Mouse (Mus musculus) CD4-positive, CD25-positive, alpha-beta regulatory T cell, adult 4 months (primary cell): ENCODE measurements around the gene Clrn2. TPM values are rescaled to one million over a fixed set of nuclear protein-coding genes. Genes with fewer than 3 reads are reported as not detected.
"Not testable (repeated sequence)": the region's sequence is repeated elsewhere in the genome, so short reads cannot be mapped to it uniquely, and the experiment has no call there.

Experiments used
- ATAC-seq: one replicate; pipeline ENCODE4 v1.8.0; 2017
- polyA plus RNA-seq, 2 experiments: library from polyadenylated mRNA; unstranded; fragments of 100-300 nt; shearing (Covaris generic); gene quantifications; one replicate each; pipeline ENCODE4 v1.2.1; 2017

Clrn2 gene
- polyA plus RNA-seq = not detected

DNA sequence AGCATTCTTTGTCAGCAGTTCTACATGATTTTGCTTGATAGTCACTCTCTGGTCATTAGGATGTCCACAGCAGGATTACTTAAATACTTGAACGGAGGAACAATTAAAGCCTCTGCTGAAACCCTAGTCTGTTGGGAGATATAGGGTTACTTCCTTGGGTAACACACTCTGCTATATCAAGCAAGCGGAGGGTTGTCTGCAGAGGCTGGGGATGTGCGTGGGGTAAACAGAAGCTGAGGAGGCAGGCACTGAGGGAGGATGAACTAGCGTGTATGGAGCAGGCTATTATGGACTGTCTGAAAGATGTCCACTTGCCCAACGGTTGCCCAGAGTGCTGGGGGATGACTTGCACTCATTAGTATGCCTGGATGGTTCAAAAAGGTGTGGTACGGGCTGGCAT, at the start of gene Clrn2:
Gene Clrn2, plus strand, starts transcription at position 301 of the 400 bp plus-strand sequence.
- ATAC-seq = no peak

DNA sequence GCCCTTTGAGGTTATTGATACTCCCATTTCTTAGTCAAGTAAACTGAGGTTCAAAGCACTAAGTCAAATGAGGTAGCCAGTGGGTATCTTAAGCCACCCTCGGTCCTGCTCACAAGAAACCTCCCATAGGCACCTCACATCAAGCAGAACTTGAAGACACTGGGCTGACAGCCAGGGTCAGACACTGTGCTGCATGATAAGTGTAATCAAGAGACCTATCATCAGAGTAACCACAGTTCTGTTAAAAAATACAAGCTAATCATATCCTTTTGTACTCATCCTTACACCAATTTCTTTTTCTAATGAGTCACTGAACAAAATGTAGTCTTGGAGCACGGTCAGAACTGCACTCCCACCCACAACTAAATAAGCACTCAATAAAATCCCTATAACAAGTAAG, 47.4 kb upstream of the Clrn2 start:
- no peak for ATAC-seq

DNA sequence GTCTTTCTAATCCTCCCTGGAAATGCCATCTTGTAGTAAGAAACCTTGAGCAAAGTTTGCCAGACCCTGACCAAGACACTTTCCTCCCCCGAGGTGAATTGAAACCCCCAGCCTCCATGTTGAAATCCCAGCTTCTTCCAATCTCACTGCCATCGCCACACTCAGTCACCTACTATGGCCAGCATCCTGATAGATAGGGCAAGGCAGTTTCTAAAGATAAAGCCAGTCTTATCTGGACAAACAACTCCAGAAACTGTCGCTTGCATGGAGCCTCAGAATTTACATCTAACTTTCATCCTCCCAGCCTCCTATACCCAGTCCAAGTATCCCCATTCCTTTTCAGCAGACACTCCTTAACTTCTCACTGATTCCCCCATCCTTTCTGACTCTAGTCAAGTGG, 37.1 kb upstream of the Clrn2 start:
- no peak for ATAC-seq

DNA sequence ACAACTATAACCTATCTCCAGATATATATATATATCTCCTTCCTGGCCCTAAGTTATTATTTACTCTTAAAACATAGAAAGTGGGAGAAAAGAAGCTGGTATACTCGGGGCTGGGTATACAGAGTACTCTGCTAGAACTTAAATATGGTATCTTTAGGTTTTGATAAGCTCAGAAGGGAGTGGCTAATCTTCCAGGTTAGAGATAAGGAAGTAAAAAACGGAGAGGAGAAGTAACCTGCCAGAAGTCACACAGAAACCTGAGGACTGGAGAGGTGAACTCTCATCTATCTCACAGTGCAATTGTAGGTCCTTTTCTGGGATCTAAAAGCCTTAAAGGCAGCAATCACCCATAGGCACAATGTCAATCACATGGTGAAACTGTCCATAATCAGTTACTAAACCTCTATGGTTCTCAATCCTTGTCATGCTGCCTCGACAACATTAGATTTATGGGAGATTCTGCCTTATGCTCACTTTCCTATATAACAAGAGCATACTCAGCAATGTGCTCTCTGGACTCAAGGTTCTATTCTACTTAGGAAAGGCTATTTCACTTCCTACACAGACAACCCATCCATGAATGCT, 35.6 kb upstream of the Clrn2 start:
- ATAC-seq = no peak

DNA sequence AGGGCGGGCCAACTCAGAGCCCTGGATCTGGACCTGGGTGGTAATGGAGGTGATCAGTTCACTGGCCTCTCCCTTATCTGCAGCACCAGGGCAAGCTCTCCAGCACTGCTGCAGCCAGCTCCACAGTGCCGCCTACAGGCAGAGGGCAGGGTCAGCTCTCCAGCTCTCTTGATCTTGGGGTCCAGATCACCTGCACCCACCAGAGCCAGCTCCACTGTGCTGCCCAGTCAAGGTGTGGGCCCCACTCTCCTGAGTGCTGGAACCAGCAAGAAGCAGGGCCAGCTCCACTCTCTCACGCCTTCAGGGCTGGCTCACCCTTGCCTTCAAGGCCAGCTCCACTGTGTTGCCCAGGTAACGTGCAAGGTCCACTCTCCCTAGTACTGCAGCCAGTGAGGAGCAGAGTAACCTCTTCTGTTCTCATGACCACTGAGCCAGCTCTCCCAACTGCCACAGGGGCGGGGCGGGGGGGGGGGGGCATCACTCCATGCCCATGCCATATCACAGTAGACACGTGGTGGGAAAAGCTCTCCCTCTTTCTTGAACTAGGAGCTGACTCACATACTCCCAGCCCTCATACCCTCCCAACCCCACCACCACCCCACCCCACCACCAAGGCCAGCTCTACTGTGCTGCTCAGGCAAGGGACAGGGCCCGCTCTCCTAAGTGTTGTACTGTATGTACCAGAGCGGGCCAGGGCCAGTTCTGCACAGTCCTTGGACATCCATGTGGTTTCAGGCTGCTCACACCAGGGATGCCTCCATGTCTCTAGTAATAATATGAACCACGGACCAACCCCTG, 33.5 kb upstream of the Clrn2 start:
- ATAC-seq = no peak

DNA sequence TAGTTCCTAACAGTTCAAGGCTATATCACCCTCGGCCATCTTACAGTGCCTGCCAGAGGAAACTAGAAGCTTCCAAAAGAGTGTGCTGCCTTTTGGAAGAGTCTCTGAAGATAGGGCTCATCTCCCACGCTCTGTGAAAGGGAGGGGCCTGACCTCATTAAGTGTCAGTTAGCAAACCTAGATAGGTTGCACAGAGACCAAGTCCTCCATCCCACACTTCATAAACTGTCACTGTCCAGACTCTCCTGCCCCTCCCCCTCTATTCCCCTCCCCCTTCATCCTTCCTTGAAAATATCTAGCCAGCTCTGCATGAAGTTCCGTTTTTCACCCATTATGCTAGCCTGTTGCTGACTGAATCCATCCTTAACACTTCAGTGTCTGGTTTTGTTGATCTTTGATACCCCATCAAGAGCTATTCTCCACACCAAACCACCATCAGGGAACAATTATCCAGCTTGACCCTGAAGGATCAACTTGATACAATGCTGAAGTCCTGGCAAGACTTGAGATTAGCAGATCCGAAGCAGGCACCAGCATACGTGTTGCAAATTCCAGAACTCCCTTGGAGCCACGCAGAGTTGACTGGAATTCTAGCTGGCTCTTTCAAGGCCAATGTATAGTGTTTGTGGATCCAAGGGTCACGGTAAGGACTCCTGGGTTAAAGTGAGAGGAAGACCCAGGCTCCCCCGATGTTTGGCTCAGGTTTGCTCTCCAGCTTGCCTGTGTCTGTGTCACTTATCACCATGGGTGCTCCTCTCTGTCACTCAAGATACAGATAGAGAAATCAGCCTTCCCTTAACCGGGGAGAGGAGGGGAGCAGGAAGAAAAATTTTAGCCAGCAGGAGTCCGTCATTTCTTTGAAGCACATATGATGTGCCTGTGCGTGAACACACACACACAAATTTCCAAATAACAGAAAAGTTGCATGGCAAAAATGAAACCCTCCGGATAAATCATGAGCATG, 31.4 kb upstream of the Clrn2 start:
- ATAC-seq = no peak

DNA sequence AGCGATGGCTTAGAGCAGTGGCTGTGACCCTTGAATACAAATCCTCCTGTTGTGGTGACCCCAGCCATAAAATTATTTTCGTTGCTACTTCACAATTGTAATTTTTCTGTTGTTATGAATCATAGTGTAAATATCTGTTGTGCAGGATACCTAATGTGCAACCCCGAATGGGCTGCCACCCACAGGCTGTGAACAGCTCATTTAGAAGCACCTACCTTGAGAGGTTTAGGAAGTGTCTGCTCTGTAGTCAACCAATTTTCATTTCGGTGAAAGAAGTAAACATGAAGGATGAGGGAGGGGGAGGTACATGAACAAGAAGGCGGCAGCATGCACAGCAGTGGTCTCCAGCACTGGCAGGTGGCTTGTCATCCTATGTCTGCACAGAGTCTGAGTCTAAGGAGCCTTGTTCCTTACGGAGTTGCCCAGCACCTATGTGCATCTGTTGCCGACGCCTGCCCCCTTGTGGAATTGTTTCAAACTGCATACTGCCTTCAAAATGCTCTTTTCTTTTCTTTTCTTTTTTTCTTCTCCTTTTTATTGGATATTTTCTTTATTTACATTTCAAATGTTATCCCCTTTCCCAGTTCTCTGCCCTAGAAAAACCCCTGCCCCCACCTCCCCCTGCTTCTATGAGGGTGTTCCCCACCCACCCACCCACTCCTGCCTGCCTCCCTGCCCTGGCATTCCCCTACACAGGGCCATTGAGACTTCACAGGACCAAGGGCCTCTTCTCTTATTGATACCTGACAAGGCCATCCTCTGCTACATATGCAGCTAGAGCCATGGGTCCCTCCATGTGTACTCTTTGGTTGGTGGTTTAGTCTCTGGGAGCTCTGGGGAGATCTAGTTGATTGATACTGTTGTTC, 29.3 kb upstream of the Clrn2 start:
- no peak for ATAC-seq

DNA sequence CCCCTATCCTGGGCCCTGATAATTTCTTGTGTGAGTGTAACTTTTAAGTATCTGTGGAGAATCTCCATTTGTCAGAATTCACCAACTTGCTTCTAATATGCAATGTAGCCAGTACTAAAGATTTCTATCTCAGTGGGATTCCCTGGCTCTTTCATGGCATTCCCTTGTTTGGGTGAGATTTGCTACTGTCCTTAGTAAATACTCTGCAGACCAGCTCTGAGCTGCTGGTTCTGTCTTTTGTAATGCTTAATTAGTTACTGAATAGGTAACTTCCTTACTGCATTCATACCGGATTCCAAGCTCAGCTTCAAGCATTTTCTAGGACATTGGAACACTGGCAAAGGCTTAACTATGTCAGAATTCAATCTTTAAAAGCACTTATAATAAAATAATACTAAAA, 27.8 kb upstream of the Clrn2 start:
- ATAC-seq = not testable (repeated sequence)

DNA sequence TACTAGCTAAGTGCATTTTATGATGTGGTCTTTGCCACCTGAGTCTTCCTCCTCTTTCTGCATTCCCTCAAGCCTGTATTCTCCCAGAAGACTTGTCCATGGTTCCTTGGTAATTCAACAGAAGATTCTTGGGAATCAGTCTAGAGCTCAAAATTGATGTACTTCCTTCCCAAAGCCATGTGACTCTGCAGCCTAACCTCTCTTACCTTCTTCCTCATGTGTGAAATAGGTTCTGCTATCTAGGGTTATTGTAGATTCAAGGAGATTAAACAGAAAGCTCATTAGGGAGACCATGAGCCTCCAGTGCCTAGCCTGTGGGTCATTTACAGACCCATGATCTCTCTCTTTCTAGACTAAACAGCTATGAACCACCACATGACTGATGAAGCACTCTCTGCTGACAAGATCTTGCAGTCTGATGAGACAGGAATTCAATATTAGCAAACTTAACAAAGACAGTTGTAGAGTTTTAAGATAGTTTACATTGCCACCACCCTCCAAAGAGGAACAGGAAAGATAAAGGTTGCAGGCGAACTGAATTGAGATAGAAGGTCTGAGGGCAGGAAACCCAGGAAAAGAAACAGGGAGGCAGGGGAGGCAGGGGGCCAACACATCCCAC, 27.0 kb upstream of the Clrn2 start:
- no peak for ATAC-seq

DNA sequence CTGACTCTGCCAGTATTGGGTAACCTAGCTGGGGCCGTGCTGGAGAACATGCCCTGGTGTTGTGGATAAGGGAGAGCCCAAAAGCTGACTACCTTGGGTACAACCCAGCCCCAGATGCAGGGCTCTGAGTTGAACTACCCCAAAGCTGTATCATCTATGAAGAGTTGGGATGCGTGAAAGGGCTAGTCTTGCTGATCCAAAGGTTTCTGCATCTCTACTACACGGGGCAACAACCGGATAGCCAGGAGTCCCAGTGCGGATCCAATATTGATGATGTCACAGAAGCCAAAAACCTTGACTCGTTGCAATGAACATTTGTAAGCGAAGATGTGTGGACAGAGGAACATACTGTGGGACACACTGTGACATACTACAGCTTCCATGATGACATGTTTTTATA, 25.7 kb upstream of the Clrn2 start:
- no peak for ATAC-seq

DNA sequence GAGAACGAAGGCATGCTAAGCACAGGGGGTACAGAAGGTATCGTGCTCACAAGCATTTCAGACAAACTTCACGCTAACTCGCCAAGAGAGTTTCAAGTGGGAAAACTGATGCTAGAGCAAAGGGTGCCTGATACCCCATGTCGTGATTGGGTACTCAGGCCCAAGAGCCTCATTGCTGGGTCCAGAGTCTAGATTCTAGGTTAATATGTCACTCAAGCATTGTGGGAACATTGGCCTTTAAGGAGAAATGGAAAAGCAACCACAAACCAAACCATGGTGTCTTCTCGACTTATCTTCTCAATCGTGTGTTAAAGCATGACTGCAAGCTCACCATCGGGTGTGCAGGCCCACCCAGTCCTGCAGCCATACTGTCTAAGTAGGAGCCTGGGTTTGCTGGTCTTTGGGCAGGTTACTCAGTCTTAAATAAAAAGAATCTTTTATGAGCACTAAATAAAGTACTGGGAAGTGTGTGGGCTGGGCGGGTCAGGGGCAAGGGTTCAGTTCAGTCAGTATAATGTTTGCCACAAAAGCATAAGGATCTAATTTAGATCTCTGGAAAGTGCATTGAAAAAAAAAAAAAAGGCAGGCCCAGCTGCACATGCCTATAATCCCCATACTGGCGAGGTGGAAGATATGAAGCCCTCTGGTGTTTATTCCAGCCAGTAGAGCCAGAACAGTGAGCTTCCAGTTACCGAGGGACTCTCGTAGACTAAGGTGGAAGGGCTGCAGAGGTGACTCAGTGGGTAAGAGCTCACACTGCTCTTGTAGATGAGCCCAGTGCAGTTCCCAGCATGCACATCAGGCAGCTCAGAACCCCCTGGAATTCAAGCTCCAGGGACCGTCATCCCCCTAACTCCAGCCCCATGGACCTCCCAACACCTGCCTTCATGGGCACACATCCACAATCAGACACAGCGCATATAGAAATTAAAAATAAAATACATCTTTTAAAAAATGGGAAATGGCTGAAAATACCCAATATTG, 17.3 kb upstream of the Clrn2 start:
- ATAC-seq = no peak

DNA sequence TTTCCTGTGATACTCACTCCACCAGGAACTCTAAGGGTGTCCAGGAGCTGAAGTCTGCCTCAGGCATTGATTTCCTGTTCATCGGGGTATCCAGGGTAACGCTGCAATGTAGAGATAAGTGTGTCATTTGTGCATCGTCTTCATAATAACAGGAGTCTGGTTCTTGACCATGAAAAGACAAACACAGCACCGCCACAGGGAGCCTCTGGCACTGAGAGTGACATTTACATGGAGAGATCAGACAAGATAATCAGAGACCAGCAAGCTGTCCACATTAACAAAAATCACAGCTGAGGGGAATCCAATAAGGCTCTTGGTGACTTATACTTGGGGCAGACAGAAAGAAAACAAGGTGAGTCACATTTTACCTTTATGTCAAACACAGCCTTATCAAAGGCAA, 15.7 kb upstream of the Clrn2 start:
- no peak for ATAC-seq

DNA sequence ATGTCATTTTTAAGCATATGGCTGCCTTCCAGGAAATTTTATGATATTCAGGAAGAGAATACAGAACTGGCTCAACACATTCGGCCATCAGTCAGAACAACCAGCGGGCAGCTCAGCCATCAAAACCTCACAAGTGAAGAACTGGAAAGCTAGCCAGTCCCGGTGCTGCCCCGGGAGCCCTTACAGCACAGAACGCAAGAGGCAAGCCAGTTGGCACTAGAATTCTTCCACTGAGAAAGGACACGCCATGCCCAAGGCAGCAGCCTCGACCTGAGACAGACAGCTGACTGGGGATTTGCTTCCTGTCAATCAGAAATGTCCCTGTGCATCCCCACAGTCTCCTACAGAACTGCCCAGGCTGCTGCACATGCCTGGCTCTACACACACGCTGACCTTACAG, 15.2 kb upstream of the Clrn2 start:
- no peak for ATAC-seq

DNA sequence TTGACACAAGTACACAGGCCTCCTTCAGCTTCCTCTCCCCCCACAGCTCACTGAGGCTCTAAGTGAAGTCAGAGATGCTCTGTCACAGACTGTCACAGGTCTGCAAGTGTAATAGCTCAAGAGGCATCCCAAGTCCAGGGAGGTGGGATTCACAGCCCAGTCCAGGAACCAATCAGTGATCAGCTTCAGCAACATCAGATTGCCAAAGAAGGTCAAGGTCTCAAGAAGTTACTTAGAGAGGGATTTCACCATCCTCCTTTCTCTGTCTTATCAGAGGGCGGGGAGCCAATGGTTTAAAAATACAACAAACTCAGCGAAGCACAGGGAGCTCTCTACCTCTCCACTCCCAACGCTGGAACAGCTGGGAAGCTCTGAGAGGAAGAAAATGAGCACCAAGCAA, 12.4 kb upstream of the Clrn2 start:
- no peak for ATAC-seq

DNA sequence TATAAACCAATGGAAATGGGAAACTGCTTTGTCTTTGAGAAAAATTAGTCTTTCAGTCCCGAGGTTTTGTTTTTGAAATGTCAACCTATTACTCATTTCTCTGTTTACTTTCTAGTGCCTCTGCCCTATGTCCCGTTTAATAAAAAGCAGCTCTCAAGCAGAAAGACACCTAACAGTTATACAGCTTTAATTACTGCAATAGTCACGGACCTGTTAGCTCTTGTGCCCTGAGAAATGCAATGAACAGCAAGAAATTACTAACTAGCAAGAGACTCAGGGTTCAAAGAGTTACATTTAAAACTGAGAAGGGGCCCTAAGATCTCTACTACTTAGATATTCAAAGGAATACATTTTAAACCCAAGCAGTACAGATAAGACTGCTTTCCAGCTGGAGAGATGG, 11.8 kb upstream of the Clrn2 start:
- no peak for ATAC-seq

DNA sequence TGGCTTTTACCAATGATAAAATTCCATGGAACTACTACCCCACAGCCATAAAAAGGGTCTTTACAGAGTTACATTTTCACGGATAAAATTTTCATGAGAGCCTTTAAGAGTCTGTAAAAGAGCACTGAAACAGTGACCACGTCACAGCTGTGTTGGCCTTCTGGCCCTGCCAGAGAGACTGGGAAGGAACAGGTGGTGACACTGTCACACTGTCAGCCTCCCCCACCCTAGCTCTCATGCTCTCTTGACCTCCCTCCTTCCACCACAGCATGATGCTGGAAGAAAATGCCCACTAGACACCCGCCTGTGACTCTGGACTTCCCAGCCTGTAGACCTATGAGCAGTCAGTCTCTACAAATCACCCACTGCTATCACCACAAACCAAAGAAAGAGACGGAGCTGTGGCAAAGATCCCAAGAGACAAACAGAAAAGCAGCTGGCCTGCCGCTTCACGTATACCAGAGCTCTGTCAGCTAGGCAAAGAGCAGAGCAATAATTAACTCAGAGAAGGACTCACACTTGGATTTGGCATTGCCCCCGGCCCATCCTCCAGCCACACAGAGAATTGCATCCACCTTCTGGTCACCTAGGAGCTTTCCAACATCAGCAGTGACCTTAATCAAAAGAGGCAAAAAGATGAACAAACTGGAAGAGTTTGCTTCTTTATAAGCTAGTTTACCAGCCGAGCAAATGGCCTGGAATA, 9.3 kb upstream of the Clrn2 start:
- ATAC-seq = no peak

DNA sequence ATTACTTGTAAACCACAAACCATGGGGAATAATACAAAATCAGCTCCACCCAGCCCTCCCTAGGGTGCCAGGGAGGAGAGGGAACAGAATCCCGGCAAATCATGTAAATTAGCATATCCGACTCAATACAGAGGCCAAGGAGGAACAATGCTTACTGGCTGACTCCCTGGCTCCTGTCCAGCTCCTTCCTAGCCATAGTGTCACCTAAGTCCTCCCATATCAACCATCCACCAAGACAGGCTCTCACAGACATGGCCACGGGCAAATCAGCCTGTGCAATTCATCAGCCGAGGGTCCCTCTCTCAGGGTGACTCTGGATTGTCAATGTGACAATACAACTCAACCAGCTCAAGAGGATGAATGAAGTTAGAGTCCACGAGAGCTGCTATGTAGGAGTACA, 4.9 kb upstream of the Clrn2 start:
- ATAC-seq = no peak

DNA sequence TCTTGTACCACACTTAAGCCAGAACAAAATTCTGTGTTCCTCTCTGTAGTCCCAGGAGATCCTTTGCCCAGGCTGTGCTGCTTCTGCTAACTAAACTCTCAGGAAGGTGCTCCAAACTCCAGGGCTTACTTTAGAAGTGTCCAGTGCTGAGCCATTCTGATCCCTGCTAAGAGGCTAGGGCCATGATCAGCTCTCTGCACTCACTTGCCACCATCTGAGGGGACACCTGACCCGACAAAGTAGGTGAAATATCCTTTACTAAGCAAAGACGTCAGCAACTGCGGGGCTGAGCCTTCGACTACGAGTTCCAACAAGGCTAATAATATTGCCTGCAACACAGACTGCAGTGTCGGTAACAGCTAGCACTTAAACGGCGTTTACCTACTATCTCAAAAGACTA, 4.3 kb upstream of the Clrn2 start:
- no peak for ATAC-seq

DNA sequence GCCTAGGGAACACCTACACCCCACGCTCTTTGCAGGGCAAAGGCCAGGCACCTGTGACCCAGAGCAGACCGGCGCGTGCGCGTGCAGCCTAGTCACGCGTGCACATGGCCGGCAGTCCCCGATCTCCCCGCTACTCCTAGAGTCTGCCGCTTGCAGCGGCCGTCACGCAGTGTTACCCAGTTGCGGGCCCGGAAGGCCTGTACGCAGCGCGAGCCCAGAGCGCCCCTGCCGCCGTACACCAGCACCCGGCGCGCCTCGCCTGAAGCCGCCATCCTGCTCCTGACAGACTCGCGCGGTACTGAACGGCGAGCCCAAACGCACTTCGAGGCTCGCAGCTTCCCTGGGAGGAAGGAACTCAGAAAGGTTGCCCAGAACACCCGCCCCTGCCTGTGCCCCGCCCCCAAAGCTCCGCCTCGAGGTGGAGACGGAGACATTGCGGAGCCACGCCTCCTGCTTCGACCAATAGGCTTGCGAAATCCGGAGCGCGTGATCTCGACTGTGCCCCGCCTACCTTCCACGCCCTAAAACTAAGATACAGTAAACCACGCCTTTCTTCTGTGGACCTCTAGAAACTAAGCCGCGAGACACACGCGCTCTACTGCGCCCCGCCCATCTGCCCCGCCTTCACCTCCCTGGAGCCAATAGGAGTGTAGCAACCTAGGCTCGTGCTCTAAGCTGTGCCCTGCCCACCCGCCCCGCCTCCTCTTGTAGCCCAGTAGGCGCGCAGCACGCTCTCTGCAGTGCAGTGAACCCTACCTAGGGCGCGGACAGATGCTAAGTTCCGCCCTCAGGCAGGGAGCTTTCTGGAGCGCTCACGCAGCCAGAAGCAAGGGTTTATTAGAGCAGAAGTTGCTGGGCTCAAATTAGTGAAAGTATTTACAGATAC, 3.5 kb upstream of the Clrn2 start, which contains the start of gene Qdpr:
Gene Qdpr, minus strand, starts transcription at position 406 of the 886 bp plus-strand sequence.
- peak; percentile 94 for ATAC-seq
